Mouse (Mus musculus) forebrain, postnatal 0 days (tissue): ENCODE data around the gene A430089I19Rik. TPM values are rescaled to one million over a fixed set of nuclear protein-coding genes. Genes with fewer than 3 reads are reported as not detected.
"Not testable (repeated sequence)": the region's sequence is repeated elsewhere in the genome, so short reads cannot be mapped to it uniquely, and the experiment has no call there.

ENCODE experiments used
- ATAC-seq: fragments of 200-750 bp; cut with Nextera tagmentation; 2 replicates; pipeline ENCODE4 v1.8.0; 2017; ENCODE audit warnings: mild to moderate bottlenecking, moderate library complexity
- DNase-seq: peaks from one replicate; pipeline ENCODE4 v3.0.0-alpha.2; 2015
- H3K27ac ChIP-seq: fragments of 300-500 bp; sonication (generic); 2 replicates; pipeline ENCODE4 v1.5.1; 2014; ENCODE audit warnings: low read depth, mild to moderate bottlenecking, antibody characterized with exemption, low read length, moderate library complexity, mixed read lengths
- H3K27me3 ChIP-seq: fragments of 300-500 bp; sonication (generic); 2 replicates; pipeline ENCODE4 v1.6.1; 2014; ENCODE audit warnings: mild to moderate bottlenecking, low read length, mixed read lengths; ENCODE audit not compliant: insufficient read depth
- H3K36me3 ChIP-seq: fragments of 300-500 bp; sonication (generic); 2 replicates; pipeline ENCODE4 v1.6.1; 2014; ENCODE audit warnings: mild to moderate bottlenecking, moderate library complexity; ENCODE audit not compliant: insufficient read depth
- H3K4me1 ChIP-seq: fragments of 300-500 bp; sonication (generic); 2 replicates; pipeline ENCODE4 v1.6.1; 2014; ENCODE audit warnings: antibody characterized with exemption; ENCODE audit not compliant: insufficient read depth
- H3K4me2 ChIP-seq: fragments of 300-500 bp; sonication (generic); 2 replicates; pipeline ENCODE4 v1.6.1; 2014; ENCODE audit warnings: low read depth, mild to moderate bottlenecking, moderate library complexity
- H3K4me3 ChIP-seq: fragments of 300-500 bp; sonication (generic); 2 replicates; pipeline ENCODE4 v1.5.1; 2014; ENCODE audit warnings: low read depth, low read length, mixed read lengths
- H3K9ac ChIP-seq: fragments of 300-500 bp; sonication (generic); 2 replicates; pipeline ENCODE4 v1.6.1; 2014; ENCODE audit warnings: mild to moderate bottlenecking
- H3K9me3 ChIP-seq: fragments of 300-500 bp; sonication (generic); 2 replicates; pipeline ENCODE4 v1.6.1; 2016; ENCODE audit warnings: low read length
- WGBS: fragments of 180-500 bp; shearing (Covaris S2); extraction: QIAGEN DNeasy Blood & Tissue Kit; methylation state at CpG from one replicate; pipeline ENCODE4 v1.1.7; 2014; 5-methylcytosine and 5-hydroxymethylcytosine counted together
- polyA plus RNA-seq: library from polyadenylated mRNA; unstranded; fragments of >200 nt; fragmentation: Nextera tagmentation; extraction: Ambion mirVana; gene quantifications from 2 replicates; pipeline ENCODE4 v1.2.1, GENCODE M21; 2015
- total RNA-seq: library from RNA; depleted of rRNA; stranded (reverse); fragments of >200 nt; gene quantifications from 2 replicates; pipeline ENCODE4 v1.2.3, GENCODE M21; 2014; rRNA removed

The A430089I19Rik gene
- total RNA-seq (not detected in 2 replicates), polyA plus RNA-seq (not detected in 2 replicates)

GRCm38 (mm10) chr5:94306696-94307095 is at the start of gene A430089I19Rik:
Gene A430089I19Rik, minus strand, starts transcription at chr5:94306796.
- H3K9me3 ChIP-seq, H3K4me1 ChIP-seq, H3K9ac ChIP-seq, H3K4me3 ChIP-seq, H3K36me3 ChIP-seq, H3K27me3 ChIP-seq, H3K4me2 ChIP-seq, H3K27ac ChIP-seq, DNase-seq, ATAC-seq: not testable (repeated sequence)
- 92% methylated on average over 1 of the region's 1 CpGs for WGBS

GRCm38 (mm10) chr5:94339449-94339848 is 32.9 kb upstream of the A430089I19Rik start, which contains the start of gene AA792892:
Gene AA792892, plus strand, starts transcription at chr5:94339749.
- H3K27me3 ChIP-seq, H3K27ac ChIP-seq, H3K4me1 ChIP-seq, DNase-seq, ATAC-seq, H3K36me3 ChIP-seq, H3K9ac ChIP-seq, H3K4me2 ChIP-seq, H3K9me3 ChIP-seq, H3K4me3 ChIP-seq: not testable (repeated sequence)
- whole genome bisulfite sequencing: no CpG with 5 or more reads among the region's 2 CpGs

GRCm38 (mm10) chr5:94314135-94314534 is 7.5 kb upstream of the A430089I19Rik start, which contains the start of gene Gm6502:
Gene Gm6502, plus strand, starts transcription at chr5:94314435.
- H3K4me3 ChIP-seq, H3K9me3 ChIP-seq, H3K27ac ChIP-seq, H3K4me2 ChIP-seq, H3K9ac ChIP-seq, H3K4me1 ChIP-seq, ATAC-seq, H3K27me3 ChIP-seq, H3K36me3 ChIP-seq, DNase-seq: not testable (repeated sequence)
- WGBS: no CpG with 5 or more reads among the region's 2 CpGs

Other genes starting within 250 kb of the A430089I19Rik start
- not detected in 2 replicates for gene BC061212, start 236.3 kb downstream of the A430089I19Rik start, total RNA-seq
- gene BC061212, start 236.3 kb downstream of the A430089I19Rik start, polyA plus RNA-seq: not detected in 2 replicates
- not detected in 2 replicates for gene Gm6351, start 230.4 kb downstream of the A430089I19Rik start, total RNA-seq
- not detected in 2 replicates for gene Gm6351, start 230.4 kb downstream of the A430089I19Rik start, polyA plus RNA-seq
- not detected in 2 replicates for gene Gm3106, start 88.8 kb downstream of the A430089I19Rik start, total RNA-seq
- not detected in 2 replicates for gene Gm3106, start 88.8 kb downstream of the A430089I19Rik start, polyA plus RNA-seq
- gene Gm6502, start 7.6 kb upstream of the A430089I19Rik start, total RNA-seq: not detected in 2 replicates
- gene Gm6502, start 7.6 kb upstream of the A430089I19Rik start, polyA plus RNA-seq: not detected in 2 replicates
- not detected in 2 replicates for gene AA792892, start 33.0 kb upstream of the A430089I19Rik start, total RNA-seq
- gene AA792892, start 33.0 kb upstream of the A430089I19Rik start, polyA plus RNA-seq: not detected in 2 replicates
- gene Gm7682, start 139.0 kb upstream of the A430089I19Rik start, total RNA-seq: not detected in 2 replicates
- not detected in 2 replicates for gene Gm7682, start 139.0 kb upstream of the A430089I19Rik start, polyA plus RNA-seq
- gene Gm3139, start 219.5 kb upstream of the A430089I19Rik start, total RNA-seq: not detected in 2 replicates
- not detected in 2 replicates for gene Gm3139, start 219.5 kb upstream of the A430089I19Rik start, polyA plus RNA-seq